Mouse (Mus musculus): ENCODE data around the gene Sec24c.

- TF ChIP-seq TAL1 (IDR thresholded peaks at IDR 0.05; ENCODE audit: low read length) (no peak), GATA1 (IDR thresholded peaks at IDR 0.05; ENCODE audit: low read length) (no peak)
Measured at GRCm38 (mm10) chr14:20663601-20664000, 10.5 kb upstream of the Sec24c start.
